Mouse (Mus musculus): Measurements from ENCODE around the gene Gm6268.

- TF ChIP-seq CTCF (IDR thresholded peaks at IDR 0.05; ENCODE audit: borderline replicate concordance, extremely low read depth, insufficient read depth, insufficient read length) (peak; percentile 1; the same call in 1 of the 2 replicates), POLR2A (IDR thresholded peaks at IDR 0.05; ENCODE audit: borderline replicate concordance, extremely low read depth, insufficient read depth, insufficient read length, poor library complexity, severe bottlenecking) (no peak)
Measured at GRCm38 (mm10) chrX:36393279-36393678, 7.8 kb upstream of the Gm6268 start.
